Mouse (Mus musculus) ES-Bruce4 (cell line): ENCODE measurements around the gene C2cd4a. TPM values are rescaled to one million over a fixed set of nuclear protein-coding genes. Genes with fewer than 3 reads are reported as not detected.

Experiments used
- H3K27ac ChIP-seq: 2 replicates; pipeline ENCODE4 v1.5.1; 2012; ENCODE audit warnings: low read length, inconsistent platforms; ENCODE audit not compliant: insufficient read depth
- H3K27me3 ChIP-seq: 2 replicates; pipeline ENCODE4 v1.6.1; 2012; ENCODE audit warnings: mild to moderate bottlenecking, low read length, inconsistent platforms; ENCODE audit not compliant: control insufficient read depth, poor library complexity, insufficient read depth, severe bottlenecking
- H3K36me3 ChIP-seq: 2 replicates; pipeline ENCODE4 v1.6.1; 2012; ENCODE audit warnings: inconsistent platforms, mild to moderate bottlenecking, low read length, moderate library complexity; ENCODE audit not compliant: control insufficient read depth, poor library complexity, insufficient read depth, severe bottlenecking
- H3K4me1 ChIP-seq: one replicate; pipeline ENCODE4 v1.8.1; 2011; ENCODE audit warnings: low read length; ENCODE audit not compliant: control insufficient read depth, insufficient read depth
- H3K4me3 ChIP-seq: 2 replicates; pipeline ENCODE4 v1.5.1; 2011; ENCODE audit warnings: low read depth, mild to moderate bottlenecking, low read length
- H3K9ac ChIP-seq: 2 replicates; pipeline ENCODE4 v1.6.1; 2012; ENCODE audit warnings: low read depth, mild to moderate bottlenecking, inconsistent platforms; ENCODE audit not compliant: poor library complexity, severe bottlenecking
- H3K9me3 ChIP-seq: replicated peaks from 2 replicates; pipeline ENCODE4 v1.6.1; 2012; ENCODE audit warnings: mild to moderate bottlenecking, low read length, inconsistent platforms; ENCODE audit not compliant: control insufficient read depth, poor library complexity, insufficient read depth, severe bottlenecking
- CTCF ChIP-seq: IDR thresholded peaks from one replicate; pipeline ENCODE4 v1.8.1; 2011; ENCODE audit warnings: low read depth, low read length
- EP300 ChIP-seq: IDR thresholded peaks from 2 replicates; pipeline ENCODE4 v1.6.1; 2011; ENCODE audit warnings: low read depth, low read length; ENCODE audit not compliant: insufficient read depth
- POLR2A ChIP-seq: IDR thresholded peaks from one replicate; pipeline ENCODE4 v1.8.1; 2011; ENCODE audit warnings: low read length; ENCODE audit not compliant: insufficient read depth
- polyA plus RNA-seq: library from polyadenylated mRNA; stranded (reverse); fragments of >200 nt; gene quantifications from 2 replicates; pipeline ENCODE4 v1.2.4, GENCODE M21; 2011; ENCODE audit warnings: low read depth; ENCODE audit not compliant: missing spikeins, insufficient read depth, insufficient read length

Gene C2cd4a
- polyA plus RNA-seq, 1 experiment, result not detected

DNA sequence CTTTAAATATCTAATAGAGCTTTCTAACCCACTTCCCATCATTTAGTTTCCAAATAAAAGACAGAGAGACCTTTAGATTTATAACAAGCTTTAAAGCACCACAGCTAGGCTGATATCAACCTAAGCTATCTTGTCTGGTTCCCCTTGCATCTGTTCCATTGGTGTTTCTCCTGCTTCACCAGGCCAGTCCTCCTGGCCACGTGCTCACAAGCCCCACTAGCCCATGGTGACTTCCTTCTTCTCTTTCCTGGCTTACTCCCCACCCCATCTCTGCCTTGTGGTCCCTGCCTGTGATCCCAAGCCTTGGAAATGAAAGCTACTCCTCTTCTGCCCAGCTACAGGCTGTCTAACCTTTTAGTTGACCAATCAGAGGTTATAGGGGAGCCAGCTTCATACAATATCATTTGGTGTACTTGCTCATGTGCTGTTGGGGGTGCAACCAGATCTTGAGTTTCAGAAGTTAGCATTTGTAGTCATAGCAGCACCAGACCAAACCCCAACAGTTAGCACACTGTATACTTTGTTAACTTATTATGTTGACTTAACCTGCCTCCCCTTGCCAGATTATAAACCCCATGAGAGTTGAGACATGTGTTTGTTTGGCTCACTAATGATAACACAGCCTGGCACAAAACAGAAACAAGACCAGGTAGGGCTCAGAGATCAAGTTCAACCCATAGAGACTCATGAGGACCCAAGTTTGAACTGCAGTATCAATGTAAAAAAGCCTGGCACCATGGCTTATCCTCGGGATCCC is 15.8 kb downstream of the C2cd4a start:
- TF ChIP-seq CTCF (no peak), POLR2A (no peak), EP300 (no peak)
- H3K36me3 ChIP-seq, result no peaks in the 10 kb centered on the region
- no peak overlapping the region for H3K27ac ChIP-seq
- H3K4me1 ChIP-seq, result peaks cover 1% of the 10 kb centered on the region
- H3K9me3 ChIP-seq, result no peaks in the 10 kb centered on the region
- H3K9ac ChIP-seq, result no peak overlapping the region
- no peak overlapping the region for H3K4me3 ChIP-seq
- H3K27me3 ChIP-seq, result no peaks in the 10 kb centered on the region

- TF ChIP-seq POLR2A, result no peak
- no peak for TF ChIP-seq EP300
- no peak for TF ChIP-seq CTCF
- H3K9ac ChIP-seq, result no peak overlapping the region
- no peaks in the 10 kb centered on the region for H3K36me3 ChIP-seq
- H3K27ac ChIP-seq, result no peak overlapping the region
- no peaks in the 10 kb centered on the region for H3K9me3 ChIP-seq
- peaks cover 1% of the 10 kb centered on the region for H3K4me1 ChIP-seq
- H3K27me3 ChIP-seq, result no peaks in the 10 kb centered on the region
- H3K4me3 ChIP-seq, result no peak overlapping the region
Measured at GRCm38 (mm10) chr9:67813665-67814337, 18.3 kb downstream of the C2cd4a start.

GRCm38 (mm10) chr9:67813171-67813570 is 19.0 kb downstream of the C2cd4a start:
- H3K9me3 ChIP-seq, result no peaks in the 10 kb centered on the region
- no peaks in the 10 kb centered on the region for H3K4me1 ChIP-seq
- no peaks in the 10 kb centered on the region for H3K27me3 ChIP-seq
- no peak overlapping the region for H3K4me3 ChIP-seq
- H3K27ac ChIP-seq, result no peak overlapping the region
- TF ChIP-seq CTCF (no peak), EP300 (no peak), POLR2A (no peak)
- no peak overlapping the region for H3K9ac ChIP-seq
- no peaks in the 10 kb centered on the region for H3K36me3 ChIP-seq

DNA sequence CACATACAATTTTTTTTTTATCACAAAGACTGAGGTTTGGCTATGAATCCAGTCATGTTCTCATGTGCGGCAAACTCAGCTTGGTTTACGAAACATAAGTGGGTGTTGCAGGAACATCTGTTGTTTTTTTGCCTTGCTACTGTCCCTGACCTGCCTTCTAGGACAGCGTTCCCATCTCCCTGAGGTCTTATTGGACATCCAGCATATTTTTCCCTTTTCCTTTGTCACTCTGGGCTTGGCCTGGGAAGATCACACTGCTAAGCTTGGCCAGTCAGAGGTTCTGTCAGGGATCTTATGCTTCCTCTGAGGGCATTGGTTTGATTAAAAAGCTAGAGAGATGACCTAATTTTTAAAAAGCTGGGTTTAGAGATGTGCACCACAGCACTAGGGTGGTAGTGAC is 21.0 kb downstream of the C2cd4a start:
- no peaks in the 10 kb centered on the region for H3K9me3 ChIP-seq
- H3K36me3 ChIP-seq, result no peaks in the 10 kb centered on the region
- no peaks in the 10 kb centered on the region for H3K4me1 ChIP-seq
- no peak overlapping the region for H3K9ac ChIP-seq
- H3K27me3 ChIP-seq, result no peaks in the 10 kb centered on the region
- TF ChIP-seq EP300 (no peak), CTCF (no peak), POLR2A (no peak)
- no peak overlapping the region for H3K4me3 ChIP-seq
- H3K27ac ChIP-seq, result no peak overlapping the region

DNA sequence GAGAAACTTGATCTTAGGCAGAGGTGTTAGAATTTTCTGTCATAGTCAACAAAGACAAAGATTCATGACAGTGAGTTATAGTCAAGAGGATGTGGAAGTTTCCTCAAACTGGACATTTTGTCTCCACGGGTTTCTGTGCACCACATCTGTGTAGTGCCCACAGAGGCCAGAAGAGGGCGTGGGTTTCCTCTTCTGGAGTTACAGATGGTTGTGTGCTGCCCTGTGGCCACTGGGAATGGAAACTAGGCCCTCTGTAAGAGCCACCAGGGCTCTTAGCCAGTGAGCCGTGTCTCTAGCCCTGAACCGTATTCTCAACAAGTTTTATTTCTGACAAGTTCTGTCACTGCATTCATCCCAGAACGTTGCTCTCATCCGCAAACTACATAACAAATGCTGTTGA is 21.6 kb downstream of the C2cd4a start:
- H3K9ac ChIP-seq, result no peak overlapping the region
- no peaks in the 10 kb centered on the region for H3K27me3 ChIP-seq
- H3K4me1 ChIP-seq, result no peaks in the 10 kb centered on the region
- H3K9me3 ChIP-seq, result no peaks in the 10 kb centered on the region
- no peaks in the 10 kb centered on the region for H3K36me3 ChIP-seq
- TF ChIP-seq CTCF, result peak; percentile 42
- TF ChIP-seq EP300, result no peak
- no peak overlapping the region for H3K4me3 ChIP-seq
- no peak overlapping the region for H3K27ac ChIP-seq

DNA sequence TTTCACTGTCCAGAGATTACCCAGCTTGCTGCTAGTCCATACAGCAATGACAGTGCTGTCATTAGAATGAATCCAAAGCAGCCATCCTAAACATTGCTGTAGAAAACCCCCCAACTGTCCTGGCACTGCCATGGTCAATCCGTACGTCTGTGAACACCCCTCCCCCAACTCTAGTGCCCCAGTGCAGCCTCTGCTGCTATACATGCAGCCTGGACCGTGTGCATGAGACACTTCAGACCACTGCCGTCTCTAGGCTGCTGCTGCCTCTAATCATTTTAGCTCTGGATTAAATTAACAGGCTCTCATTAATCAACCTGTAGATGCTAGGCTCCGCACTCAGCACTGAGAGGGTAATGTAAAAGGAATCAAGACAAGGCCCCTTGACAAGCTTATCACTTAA is 25.1 kb downstream of the C2cd4a start:
- Histone ChIP-seq H3K36me3 (no peaks in the 10 kb centered on the region), H3K4me1 (no peaks in the 10 kb centered on the region), H3K9ac (no peak overlapping the region), H3K27me3 (no peaks in the 10 kb centered on the region), H3K27ac (no peak overlapping the region), H3K4me3 (no peak overlapping the region), H3K9me3 (no peaks in the 10 kb centered on the region)
- TF ChIP-seq CTCF (no peak), EP300 (no peak), POLR2A (no peak)
